Mouse (Mus musculus): ENCODE results near the gene Spop. TPM values are rescaled to one million over a fixed set of nuclear protein-coding genes. Genes with fewer than 3 reads are reported as not detected.

The Spop gene
- polyA plus RNA-seq, 1 experiment from 2014 or later = 155 TPM

DNA sequence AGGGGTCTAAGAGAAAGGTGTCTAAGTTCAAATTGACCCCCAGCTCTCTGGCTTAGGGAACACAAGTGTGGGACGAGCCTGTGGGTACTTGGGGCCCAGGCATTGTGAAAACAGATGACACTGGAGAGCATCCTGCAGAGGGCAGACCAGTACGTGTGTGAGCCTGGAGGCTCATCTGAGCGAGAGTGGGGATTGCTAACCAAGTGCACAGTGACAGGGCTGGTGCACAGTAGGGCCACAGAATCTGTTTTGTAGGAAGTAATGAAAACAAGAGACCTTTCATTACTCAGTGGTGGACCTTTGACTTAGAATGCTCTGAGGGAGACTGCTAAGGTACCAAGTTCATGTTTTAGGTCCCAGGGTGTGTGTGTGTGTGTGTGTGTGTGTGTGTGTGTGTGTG is 106.1 kb downstream of the Spop start:
- 62% methylated on average over 3 of the region's 3 CpGs for WGBS
- Histone ChIP-seq H3K27ac (ENCODE audit: low read length) (no peak overlapping the region), H3K36me3 (ENCODE audit: insufficient read depth, low read length) (no peaks in the 10 kb centered on the region), H3K4me3 (ENCODE audit: low read length) (no peak overlapping the region), H3K9ac (replicated peaks; ENCODE audit: low read length) (no peak overlapping the region), H3K4me2 (replicated peaks; ENCODE audit: low read depth, low read length) (no peak overlapping the region), H3K4me1 (ENCODE audit: insufficient read depth, low read length) (peaks cover 13% of the 10 kb centered on the region), H3K27me3 (ENCODE audit: insufficient read depth, low read length) (peaks cover 14% of the 10 kb centered on the region), H3K9me3 (ENCODE audit: low read length) (no peaks in the 10 kb centered on the region)
- no peak for ATAC-seq (ENCODE audit: low FRiP score, low TSS enrichment)

GRCm38 (mm10) chr11:95520456-95521072 is 106.7 kb downstream of the Spop start:
- Histone ChIP-seq H3K9ac (replicated peaks; ENCODE audit: low read length) (0 out of 2 replicates have a peak overlapping the region, but pooled peaks have one; percentile 10), H3K4me1 (ENCODE audit: insufficient read depth, low read length) (peaks cover 13% of the 10 kb centered on the region), H3K4me2 (replicated peaks; ENCODE audit: low read depth, low read length) (peak overlapping the region; percentile 53), H3K27ac (ENCODE audit: low read length) (no peak overlapping the region), H3K4me3 (ENCODE audit: low read length) (peak overlapping the region; percentile 37), H3K36me3 (ENCODE audit: insufficient read depth, low read length) (no peaks in the 10 kb centered on the region), H3K9me3 (ENCODE audit: low read length) (no peaks in the 10 kb centered on the region), H3K27me3 (ENCODE audit: insufficient read depth, low read length) (peaks cover 9% of the 10 kb centered on the region)
- WGBS = 8% methylated on average over 27 of the region's 27 CpGs
- peak; percentile 37; the same call in 1 of the 2 replicates for ATAC-seq (ENCODE audit: low FRiP score, low TSS enrichment)

DNA sequence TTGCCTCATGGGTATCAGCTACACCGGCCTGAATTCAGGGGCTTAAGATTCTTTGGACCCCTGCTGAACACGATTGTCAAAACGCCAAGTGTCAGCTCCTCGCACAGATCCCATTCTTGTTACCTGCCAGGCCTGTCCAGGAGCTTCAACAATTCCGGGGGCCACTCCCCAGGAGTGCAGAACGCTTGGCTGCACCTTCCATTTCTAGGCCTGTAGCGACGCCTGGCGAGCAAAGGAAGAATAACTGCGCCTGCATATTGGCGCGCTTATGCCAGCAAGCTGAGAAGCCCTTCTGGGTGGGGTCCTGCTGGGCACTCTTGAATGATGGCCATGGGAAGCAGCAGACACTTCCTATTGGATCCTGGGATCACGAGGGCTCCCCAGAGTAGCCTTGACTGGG is 107.7 kb downstream of the Spop start:
- ATAC-seq (ENCODE audit: low FRiP score, low TSS enrichment) = peak; percentile 59; the same call in 1 of the 2 replicates
- H3K27ac ChIP-seq (ENCODE audit: low read length) = no peak overlapping the region
- peaks cover 6% of the 10 kb centered on the region for H3K4me1 ChIP-seq (ENCODE audit: insufficient read depth, low read length)
- H3K27me3 ChIP-seq (ENCODE audit: insufficient read depth, low read length) = no peaks in the 10 kb centered on the region; the same call in 1 of the 2 replicates
- under 1% methylated on average over 13 of the region's 13 CpGs for WGBS
- peak overlapping the region; percentile 48; the same call in 1 of the 2 replicates for H3K9ac ChIP-seq (replicated peaks; ENCODE audit: low read length)
- H3K4me3 ChIP-seq (ENCODE audit: low read length) = peak overlapping the region; percentile 32
- H3K9me3 ChIP-seq (ENCODE audit: low read length) = no peaks in the 10 kb centered on the region
- peak overlapping the region; percentile 53 for H3K4me2 ChIP-seq (replicated peaks; ENCODE audit: low read depth, low read length)
- H3K36me3 ChIP-seq (ENCODE audit: insufficient read depth, low read length) = no peaks in the 10 kb centered on the region

DNA sequence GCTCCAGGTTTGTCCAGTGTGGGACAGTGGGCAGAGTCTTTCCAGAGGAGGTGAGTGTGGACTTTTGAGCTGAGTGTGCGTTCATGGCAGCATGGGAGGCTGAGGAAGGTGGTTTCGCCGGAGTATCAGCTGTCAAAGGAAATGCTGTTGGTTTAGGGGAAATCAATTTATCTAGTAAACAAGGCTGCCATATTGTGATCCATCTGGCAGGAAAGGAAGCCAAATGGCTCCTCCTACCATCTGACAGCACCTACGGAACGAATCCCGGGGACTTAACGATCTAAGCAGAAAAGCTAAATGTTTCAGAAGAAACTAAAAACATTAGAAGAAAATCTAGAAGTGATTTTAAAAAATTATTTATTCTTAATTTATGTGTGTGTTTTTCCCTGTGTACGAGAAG is 113.4 kb downstream of the Spop start:
- WGBS = 86% methylated on average over 8 of the region's 8 CpGs
- Histone ChIP-seq H3K4me2 (replicated peaks; ENCODE audit: low read depth, low read length) (no peak overlapping the region), H3K27me3 (ENCODE audit: insufficient read depth, low read length) (no peaks in the 10 kb centered on the region), H3K36me3 (ENCODE audit: insufficient read depth, low read length) (no peaks in the 10 kb centered on the region), H3K4me1 (ENCODE audit: insufficient read depth, low read length) (no peaks in the 10 kb centered on the region), H3K9ac (replicated peaks; ENCODE audit: low read length) (no peak overlapping the region), H3K4me3 (ENCODE audit: low read length) (no peak overlapping the region), H3K27ac (ENCODE audit: low read length) (no peak overlapping the region), H3K9me3 (ENCODE audit: low read length) (no peaks in the 10 kb centered on the region)
- no peak for ATAC-seq (ENCODE audit: low FRiP score, low TSS enrichment)

- no peak overlapping the region for H3K4me2 ChIP-seq (replicated peaks; ENCODE audit: low read depth, low read length)
- H3K27ac ChIP-seq (ENCODE audit: low read length) = no peak overlapping the region
- no peaks in the 10 kb centered on the region for H3K36me3 ChIP-seq (ENCODE audit: insufficient read depth, low read length)
- no peak overlapping the region for H3K9ac ChIP-seq (replicated peaks; ENCODE audit: low read length)
- H3K27me3 ChIP-seq (ENCODE audit: insufficient read depth, low read length) = no peaks in the 10 kb centered on the region
- H3K4me1 ChIP-seq (ENCODE audit: insufficient read depth, low read length) = no peaks in the 10 kb centered on the region
- H3K9me3 ChIP-seq (ENCODE audit: low read length) = no peaks in the 10 kb centered on the region
- H3K4me3 ChIP-seq (ENCODE audit: low read length) = no peak overlapping the region
- no peak for ATAC-seq (ENCODE audit: low FRiP score, low TSS enrichment)
- 86% methylated on average over 3 of the region's 3 CpGs for WGBS
These were observed 114.4 kb downstream of the Spop start for GRCm38 (mm10) chr11:95528231-95528630.

GRCm38 (mm10) chr11:95532353-95533072 is 118.6 kb downstream of the Spop start:
- no peaks in the 10 kb centered on the region for H3K27me3 ChIP-seq (ENCODE audit: insufficient read depth, low read length)
- no peak overlapping the region for H3K27ac ChIP-seq (ENCODE audit: low read length)
- WGBS = 75% methylated on average over 13 of the region's 13 CpGs
- H3K4me2 ChIP-seq (replicated peaks; ENCODE audit: low read depth, low read length) = no peak overlapping the region
- peaks cover 4% of the 10 kb centered on the region; the same call in 1 of the 2 replicates for H3K4me1 ChIP-seq (ENCODE audit: insufficient read depth, low read length)
- no peak for ATAC-seq (ENCODE audit: low FRiP score, low TSS enrichment)
- no peak overlapping the region for H3K4me3 ChIP-seq (ENCODE audit: low read length)
- H3K9me3 ChIP-seq (ENCODE audit: low read length) = no peaks in the 10 kb centered on the region
- no peak overlapping the region for H3K9ac ChIP-seq (replicated peaks; ENCODE audit: low read length)
- no peaks in the 10 kb centered on the region for H3K36me3 ChIP-seq (ENCODE audit: insufficient read depth, low read length)

- 23% methylated on average over 24 of the region's 24 CpGs for WGBS
- no peak overlapping the region for H3K27ac ChIP-seq (ENCODE audit: low read length)
- peak overlapping the region; percentile 39 for H3K4me2 ChIP-seq (replicated peaks; ENCODE audit: low read depth, low read length)
- H3K4me1 ChIP-seq (ENCODE audit: insufficient read depth, low read length) = peaks cover 4% of the 10 kb centered on the region; the same call in 1 of the 2 replicates
- no peak overlapping the region for H3K9ac ChIP-seq (replicated peaks; ENCODE audit: low read length)
- no peaks in the 10 kb centered on the region for H3K9me3 ChIP-seq (ENCODE audit: low read length)
- H3K36me3 ChIP-seq (ENCODE audit: insufficient read depth, low read length) = no peaks in the 10 kb centered on the region
- ATAC-seq (ENCODE audit: low FRiP score, low TSS enrichment) = peak; percentile 93
- no peak overlapping the region for H3K4me3 ChIP-seq (ENCODE audit: low read length)
- no peaks in the 10 kb centered on the region for H3K27me3 ChIP-seq (ENCODE audit: insufficient read depth, low read length)
These were observed 119.7 kb downstream of the Spop start for GRCm38 (mm10) chr11:95533484-95534160.

DNA sequence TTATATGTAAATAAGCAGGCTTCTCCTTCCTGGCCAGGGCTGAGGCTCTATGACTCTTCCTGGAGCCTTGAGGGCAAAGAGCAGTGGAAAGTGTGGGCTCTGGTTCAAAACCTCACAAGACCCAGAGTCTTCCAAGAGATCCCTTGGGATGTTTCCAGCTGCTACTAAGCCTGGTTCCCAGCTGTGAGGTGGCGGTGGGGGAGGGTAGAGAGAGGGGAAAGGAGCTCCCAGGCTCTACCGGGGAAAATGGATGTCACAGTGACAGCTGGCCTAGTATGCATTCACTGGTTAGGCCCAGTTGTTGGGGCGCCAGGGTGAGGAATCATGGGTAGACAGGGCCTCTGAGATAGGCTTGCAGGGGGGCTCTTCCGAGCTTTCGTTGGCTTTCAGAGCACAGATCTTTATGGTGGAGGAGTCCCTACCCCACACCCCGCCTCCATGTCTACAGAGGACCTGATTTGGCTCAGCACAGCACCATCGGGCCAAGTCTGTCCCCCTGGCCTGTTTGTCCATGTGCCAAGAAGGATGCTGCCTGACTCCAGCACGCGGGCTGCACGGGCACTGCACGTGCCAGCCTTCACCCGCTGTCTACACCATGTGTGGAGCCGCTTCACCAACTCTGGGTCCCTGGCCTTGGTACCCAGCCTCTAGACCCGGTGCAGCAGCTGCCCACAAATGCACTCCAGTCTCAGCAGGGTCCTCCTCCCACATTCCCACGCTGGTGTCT is 124.7 kb downstream of the Spop start:
- Histone ChIP-seq H3K9me3 (ENCODE audit: low read length) (no peaks in the 10 kb centered on the region), H3K9ac (replicated peaks; ENCODE audit: low read length) (no peak overlapping the region), H3K27me3 (ENCODE audit: insufficient read depth, low read length) (no peaks in the 10 kb centered on the region), H3K4me3 (ENCODE audit: low read length) (no peak overlapping the region), H3K4me1 (ENCODE audit: insufficient read depth, low read length) (peaks cover 20% of the 10 kb centered on the region), H3K27ac (ENCODE audit: low read length) (no peak overlapping the region), H3K36me3 (ENCODE audit: insufficient read depth, low read length) (no peaks in the 10 kb centered on the region), H3K4me2 (replicated peaks; ENCODE audit: low read depth, low read length) (no peak overlapping the region)
- 77% methylated on average over 15 of the region's 15 CpGs for WGBS
- no peak for ATAC-seq (ENCODE audit: low FRiP score, low TSS enrichment)

DNA sequence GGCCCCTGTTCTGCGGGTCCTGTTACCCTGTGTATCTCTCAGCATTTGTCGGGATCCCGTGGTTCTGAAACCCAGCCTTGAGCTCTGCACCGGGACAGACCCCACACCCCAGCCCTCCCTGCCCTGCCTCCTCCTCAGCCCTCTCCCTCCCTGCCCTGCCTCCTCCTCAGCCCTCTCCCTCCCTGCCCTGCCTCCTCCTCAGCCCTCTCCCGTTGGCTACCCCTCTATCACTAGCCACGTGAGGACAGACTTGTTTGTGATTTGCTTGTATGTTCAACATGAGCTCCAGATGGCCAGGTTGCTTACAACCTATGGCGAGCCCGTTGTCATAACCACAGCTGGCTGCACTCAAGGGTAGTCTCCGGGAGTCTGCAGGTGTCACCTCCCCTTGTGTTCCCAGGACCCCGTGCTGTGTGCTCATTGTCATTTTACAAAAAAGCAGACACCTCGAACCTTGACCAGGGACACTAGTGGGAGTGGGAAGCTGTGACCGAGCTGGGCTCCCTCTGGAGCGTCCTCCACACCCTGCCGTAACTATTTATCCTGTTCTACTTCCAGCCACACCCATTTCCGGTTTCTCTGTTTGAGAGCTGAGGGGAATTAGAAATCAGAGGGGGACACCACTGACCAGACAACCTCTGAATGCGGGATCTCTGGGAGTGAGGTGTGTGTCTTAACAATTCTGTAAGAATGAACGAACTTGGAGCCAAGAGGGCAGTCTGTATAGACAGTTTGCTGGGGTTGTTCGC is 126.9 kb downstream of the Spop start:
- H3K4me3 ChIP-seq (ENCODE audit: low read length) = peak overlapping the region; percentile 4; the same call in 1 of the 2 replicates
- H3K9me3 ChIP-seq (ENCODE audit: low read length) = no peaks in the 10 kb centered on the region
- H3K36me3 ChIP-seq (ENCODE audit: insufficient read depth, low read length) = no peaks in the 10 kb centered on the region
- ATAC-seq (ENCODE audit: low FRiP score, low TSS enrichment) = peak; percentile 46; the same call in 1 of the 2 replicates
- WGBS = 14% methylated on average over 18 of the region's 18 CpGs
- H3K27me3 ChIP-seq (ENCODE audit: insufficient read depth, low read length) = no peaks in the 10 kb centered on the region
- H3K27ac ChIP-seq (ENCODE audit: low read length) = no peak overlapping the region
- H3K9ac ChIP-seq (replicated peaks; ENCODE audit: low read length) = peak overlapping the region; percentile 35; the same call in 1 of the 2 replicates
- peak overlapping the region; percentile 42 for H3K4me2 ChIP-seq (replicated peaks; ENCODE audit: low read depth, low read length)
- peaks cover 23% of the 10 kb centered on the region for H3K4me1 ChIP-seq (ENCODE audit: insufficient read depth, low read length)

All from kidney, embryonic 16.5 days (tissue).